Mouse (Mus musculus) kidney, adult 9 months (tissue): ENCODE data around the gene Mus81.
A peak's percentile ranks its signal among the peaks of the same experiment; 100 is the strongest.

ENCODE experiments used
- DNase-seq: peaks from one replicate; pipeline ENCODE4 v3.0.0; 2022

Gene Mus81

GRCm38 (mm10) chr19:5433951-5434350, 54.3 kb downstream of the Mus81 start:
- no peak for DNase-seq

GRCm38 (mm10) chr19:5432992-5433852, 55.0 kb downstream of the Mus81 start:
- peak; percentile 81 for DNase-seq
